Mouse (Mus musculus) adrenal gland, postnatal 14 days (tissue): Measurements from ENCODE around the gene Pnkd. TPM values are rescaled to one million over a fixed set of nuclear protein-coding genes. Genes with fewer than 3 reads are reported as not detected.

Source experiments
- DNase-seq: peaks from one replicate; pipeline ENCODE4 v3.0.0; 2021; ENCODE audit warnings: mixed read lengths
- total RNA-seq: library from RNA; stranded (reverse); gene quantifications from 2 replicates; pipeline ENCODE4 v1.2.3, GENCODE M21; 2021

Pnkd gene
- total RNA-seq, 1 experiment from 2014 or later, result 115 TPM

- DNase-seq, result peak; percentile 84
Observed at GRCm38 (mm10) chr1:74361812-74362211, 77.1 kb downstream of the Pnkd start, which contains the start of gene Catip. Catip (plus strand) TSS chr1:74362108.

- DNase-seq, result no peak
Observed at GRCm38 (mm10) chr1:74362325-74363229, 77.8 kb downstream of the Pnkd start.

DNA sequence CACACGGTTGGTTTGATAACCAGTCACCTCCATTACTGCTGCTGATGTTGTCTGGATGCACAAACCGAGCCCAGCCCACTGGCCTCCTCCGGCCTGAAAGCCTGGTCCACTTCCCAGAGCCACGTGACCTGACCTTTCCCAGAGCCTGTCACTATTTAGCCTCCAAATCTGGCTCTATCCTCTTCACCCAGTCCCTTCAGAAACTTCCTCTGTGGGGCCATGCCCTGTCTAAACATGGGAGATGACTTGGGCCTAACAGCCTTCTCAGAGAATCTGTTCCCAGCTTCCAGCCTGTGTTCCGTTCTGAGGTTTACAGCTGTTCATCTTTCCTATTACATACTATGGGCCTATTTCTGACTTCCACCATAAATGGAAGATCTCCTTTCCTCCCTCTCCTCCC lies 78.7 kb downstream of the Pnkd start:
- no peak for DNase-seq

- DNase-seq, result no peak
Observed at GRCm38 (mm10) chr1:74364270-74364669, 79.5 kb downstream of the Pnkd start.

DNA sequence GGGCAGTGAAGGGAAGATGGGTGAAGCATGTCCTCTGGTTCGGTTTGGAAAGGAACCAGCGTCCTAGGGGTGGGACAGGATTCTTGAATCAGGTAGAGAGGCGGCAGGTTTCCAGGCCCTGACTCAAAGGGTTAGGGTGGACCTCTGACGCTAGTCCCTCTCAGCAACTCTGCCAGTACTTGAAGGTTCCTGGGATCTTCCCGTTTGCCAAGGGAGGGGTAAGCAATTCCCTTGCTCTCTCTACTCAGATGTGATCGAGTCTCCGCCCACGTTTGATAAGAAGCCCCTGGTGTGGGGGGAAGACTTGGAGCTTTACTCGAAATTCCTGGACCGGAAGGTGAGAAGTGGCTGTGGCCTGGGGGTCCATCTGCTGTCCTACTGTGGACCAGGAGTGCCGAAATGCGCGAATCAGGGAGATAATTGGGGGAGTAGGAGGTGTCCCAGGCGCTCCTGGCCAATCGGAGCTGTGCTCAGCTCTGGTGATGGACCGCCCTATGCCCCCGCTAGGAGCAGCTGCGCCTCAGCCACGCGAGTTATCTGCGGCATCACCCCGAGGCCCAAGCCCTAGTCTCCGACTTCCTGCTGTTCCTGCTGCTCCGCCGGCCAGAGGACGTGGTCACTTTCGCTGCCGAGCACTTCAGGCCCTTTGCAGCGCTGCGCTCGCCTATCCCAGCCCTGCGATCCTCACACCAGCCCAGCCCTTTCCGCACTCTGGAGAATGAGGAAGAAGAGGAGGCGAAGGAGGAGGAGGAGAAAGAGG lies 83.3 kb downstream of the Pnkd start:
- DNase-seq, result peak; percentile 73

- DNase-seq, result no peak
Observed at GRCm38 (mm10) chr1:74370040-74370439, 85.3 kb downstream of the Pnkd start.

DNA sequence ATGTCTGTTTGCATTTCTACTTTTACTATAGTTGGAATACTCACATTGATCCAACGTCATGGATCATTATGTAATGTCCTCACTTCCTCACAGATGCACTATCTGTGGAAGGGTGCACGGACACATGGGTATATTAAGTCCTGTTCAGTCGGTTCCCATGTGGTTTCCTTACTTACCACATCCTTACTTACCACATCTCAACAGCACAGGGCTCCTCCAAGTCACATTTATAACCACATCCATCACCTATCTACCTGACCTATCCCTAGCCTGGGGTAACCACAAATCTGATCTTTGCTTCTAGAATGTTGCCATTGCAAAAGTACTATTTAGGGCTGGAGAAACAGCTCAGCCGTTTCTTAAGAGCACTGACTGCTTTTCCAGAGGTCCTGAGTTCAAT lies 88.6 kb downstream of the Pnkd start:
- no peak for DNase-seq

- no peak for DNase-seq
Observed at GRCm38 (mm10) chr1:74374980-74375379, 90.2 kb downstream of the Pnkd start, which contains the start of gene Slc11a1. Slc11a1 (plus strand) TSS chr1:74375195.

DNA sequence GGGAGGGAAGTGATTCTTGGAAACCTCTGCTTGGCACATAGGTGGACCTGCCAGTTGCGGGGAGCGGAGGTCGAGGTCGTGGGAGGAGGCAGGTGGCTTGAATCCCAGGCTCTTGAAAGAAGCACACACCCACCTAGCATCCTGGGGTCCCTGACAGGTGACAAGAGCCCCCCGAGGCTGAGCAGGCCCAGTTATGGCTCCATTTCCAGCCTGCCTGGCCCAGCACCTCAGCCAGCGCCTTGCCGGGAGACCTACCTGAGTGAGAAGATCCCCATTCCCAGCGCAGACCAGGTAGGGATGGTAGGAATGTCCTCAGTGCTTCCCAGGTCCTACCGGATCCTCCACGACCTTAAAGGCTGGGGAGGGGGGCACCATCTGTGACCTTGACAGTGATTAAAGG lies 90.8 kb downstream of the Pnkd start:
- no peak for DNase-seq

- DNase-seq, result peak; percentile 86
Observed at GRCm38 (mm10) chr1:74376396-74376795, 91.7 kb downstream of the Pnkd start.

- DNase-seq, result no peak
Observed at GRCm38 (mm10) chr1:74379058-74379504, 94.4 kb downstream of the Pnkd start.

DNA sequence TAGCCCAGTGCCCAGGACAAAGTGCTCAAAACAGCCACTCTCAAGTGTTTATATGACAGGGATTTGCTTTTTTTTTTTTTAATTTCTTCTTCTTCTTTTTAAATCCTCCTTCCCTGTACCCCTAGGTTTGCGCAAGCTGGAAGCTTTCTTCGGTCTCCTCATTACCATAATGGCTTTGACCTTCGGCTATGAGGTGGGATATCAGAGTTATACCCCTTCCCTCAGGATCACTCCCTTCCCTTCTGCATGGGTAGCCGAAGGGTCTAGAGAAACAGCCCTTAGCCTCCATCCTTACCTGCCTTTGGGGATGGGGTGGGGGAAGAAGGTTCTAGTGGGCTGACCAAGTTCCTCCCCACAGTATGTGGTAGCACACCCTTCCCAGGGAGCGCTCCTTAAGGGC lies 95.8 kb downstream of the Pnkd start:
- DNase-seq, result no peak

DNA sequence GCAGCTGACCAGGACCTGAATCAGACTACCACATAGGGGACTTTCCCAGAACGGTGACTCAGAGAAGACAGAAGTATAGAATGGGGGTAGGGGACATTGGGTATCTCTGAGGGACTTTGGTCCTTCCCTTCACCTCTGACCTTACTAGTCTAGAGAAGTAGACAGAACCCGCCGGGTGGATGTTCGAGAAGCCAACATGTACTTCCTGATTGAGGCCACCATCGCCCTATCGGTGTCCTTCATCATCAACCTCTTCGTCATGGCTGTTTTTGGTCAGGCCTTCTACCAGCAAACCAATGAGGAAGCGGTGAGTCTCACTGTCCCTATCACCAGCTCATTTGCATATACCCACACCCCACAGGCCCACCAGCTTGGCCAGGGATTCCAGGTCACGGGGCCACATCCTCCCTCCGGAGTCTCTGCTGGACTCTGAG lies 96.9 kb downstream of the Pnkd start:
- no peak for DNase-seq

- no peak for DNase-seq
Observed at GRCm38 (mm10) chr1:74383385-74383784, 98.7 kb downstream of the Pnkd start.

DNA sequence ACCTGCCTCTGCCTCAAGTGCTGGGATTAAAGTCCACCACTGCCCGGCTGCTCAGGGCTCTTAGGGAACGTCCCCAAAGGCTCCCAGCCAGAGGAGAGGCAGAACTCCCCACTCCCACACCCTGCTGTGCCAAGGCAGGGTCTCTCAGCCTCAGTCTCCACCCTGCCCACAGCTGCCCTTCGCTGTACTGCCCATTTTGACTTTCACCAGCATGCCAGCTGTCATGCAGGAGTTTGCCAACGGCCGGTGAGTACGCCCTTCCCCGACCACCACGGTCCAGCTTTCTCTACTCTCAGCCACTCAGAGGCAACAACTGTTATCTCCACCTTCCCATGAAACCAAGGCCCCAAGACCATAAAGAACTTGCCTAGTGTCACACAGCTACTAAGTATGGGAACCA lies 99.8 kb downstream of the Pnkd start:
- DNase-seq, result no peak

GRCm38 (mm10) chr1:74385064-74385463 lies 100.3 kb downstream of the Pnkd start:
- DNase-seq, result no peak

GRCm38 (mm10) chr1:74385531-74385930 lies 100.8 kb downstream of the Pnkd start:
- no peak for DNase-seq

DNA sequence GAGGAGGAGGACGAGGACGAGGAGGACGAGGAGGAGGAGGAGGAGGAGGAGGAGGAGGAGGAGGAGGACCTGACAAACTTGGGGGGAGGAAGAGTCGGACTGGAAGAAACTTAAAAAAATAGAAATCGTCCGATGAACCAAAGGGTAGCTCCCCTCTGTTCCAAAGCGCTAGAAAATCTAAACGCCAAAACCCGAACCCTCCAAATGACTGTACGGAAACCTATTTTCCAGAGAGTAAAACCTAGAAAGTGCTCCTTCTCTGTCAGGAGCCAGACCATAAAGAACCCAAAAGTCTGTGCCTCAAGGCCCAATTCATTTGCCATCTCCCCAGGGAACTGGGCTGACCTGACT lies 101.6 kb downstream of the Pnkd start:
- DNase-seq, result no peak

- DNase-seq, result peak; percentile 97
Observed at GRCm38 (mm10) chr1:74386714-74387385, 102.1 kb downstream of the Pnkd start.

GRCm38 (mm10) chr1:74387386-74387988 lies 102.8 kb downstream of the Pnkd start:
- no peak for DNase-seq

DNA sequence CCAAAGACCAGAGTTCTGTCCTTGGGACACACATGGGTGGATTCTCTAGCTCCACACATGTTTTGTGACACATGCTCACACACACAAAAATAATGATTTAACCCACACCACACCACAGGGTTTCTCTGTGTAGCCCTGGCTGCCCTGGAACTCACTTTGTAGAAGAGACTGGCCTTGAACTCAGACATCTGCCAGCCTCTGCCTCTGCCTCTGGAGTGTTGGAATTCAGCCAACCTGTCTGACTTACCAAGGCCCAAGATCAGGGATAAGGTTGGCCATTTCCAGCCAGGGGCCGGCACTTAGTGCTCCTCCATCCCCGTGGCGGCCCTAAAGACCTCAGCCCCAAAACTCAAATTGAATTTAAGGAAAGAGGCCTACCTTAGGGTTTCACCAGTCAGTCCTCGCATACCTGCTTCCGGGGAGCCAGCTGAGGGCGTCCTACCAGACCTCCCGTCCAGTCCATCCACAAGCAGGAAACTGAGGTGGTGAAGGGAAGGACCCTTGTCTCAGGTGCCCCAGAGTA lies 103.7 kb downstream of the Pnkd start:
- peak; percentile 54 for DNase-seq

GRCm38 (mm10) chr1:74389831-74390286 lies 105.1 kb downstream of the Pnkd start:
- peak; percentile 65 for DNase-seq
